15 mouse cellular contexts compared by ENCODE assay signal in genomic region chr1:86858876-86859275, GRCm38 (mm10).
DNase-seq lines count a peak whose midpoint lies in the region; ATAC-seq and TF ChIP-seq lines count a peak whose summit lies in the region.
"Had no signal": no experiment of that assay in that cellular context is flagged by ENCODE, and none has a peak within 500 bp of the region (broad histone marks: within the 10 kb centered on the region; RNA-seq: fewer than 3 reads in every experiment).

No protein-coding gene starts in this region.

- TF ChIP-seq CTCF in heart, postnatal 0 days (IDR thresholded peaks at IDR 0.05; ENCODE audit: low read depth), result no peak

- peak; percentile 8 for DNase-seq in adrenal gland, postnatal 14 days
- no peak for DNase-seq in adrenal gland, adult 8-10 months
- DNase-seq in liver, embryonic 11.5 days (ENCODE audit: low spot score), result no peak
- peak; percentile 44 for DNase-seq in heart, postnatal 0 days (ENCODE audit: low spot score)
- peak; percentile 9 to 33 for DNase-seq in lung, postnatal 4 days
- no peak for DNase-seq in cerebellum, adult 11 months
- DNase-seq: adrenal gland, postnatal 10 days; cerebellum, postnatal 36 days; midbrain, embryonic 14.5 days; retina, postnatal 1 day had no signal

- H3K9ac ChIP-seq in liver, embryonic 16.5 days (ENCODE audit: low read depth, low read length), result no peak overlapping the region
- H3K9ac ChIP-seq in liver, embryonic 11.5 days (ENCODE audit: low read depth, low read length), result no peak overlapping the region
- H3K9ac ChIP-seq in heart, postnatal 0 days (replicated peaks; ENCODE audit: low read depth, low read length), result no peak overlapping the region
- H3K9ac ChIP-seq: limb, embryonic 15.5 days had no signal

- H3K36me3 ChIP-seq in liver, embryonic 16.5 days (ENCODE audit: control insufficient read depth, insufficient read depth), result no peaks in the 10 kb centered on the region
- no peaks in the 10 kb centered on the region; the same call in 1 of the 2 replicates for H3K36me3 ChIP-seq in liver, embryonic 11.5 days (ENCODE audit: control insufficient read depth, insufficient read depth, low read length)
- peaks cover 15% of the 10 kb centered on the region; the same call in 1 of the 2 replicates for H3K36me3 ChIP-seq in heart, postnatal 0 days (replicated peaks; ENCODE audit: control insufficient read depth, insufficient read depth, low read length)

- no peaks in the 10 kb centered on the region for H3K4me1 ChIP-seq in liver, embryonic 16.5 days (ENCODE audit: control insufficient read depth, low read depth, low read length)
- H3K4me1 ChIP-seq in liver, embryonic 11.5 days (replicated peaks; ENCODE audit: control insufficient read depth, insufficient read depth, low read length), result no peaks in the 10 kb centered on the region
- peaks cover 7% of the 10 kb centered on the region for H3K4me1 ChIP-seq in heart, postnatal 0 days (ENCODE audit: control insufficient read depth, insufficient read depth)
- H3K4me1 ChIP-seq: limb, embryonic 15.5 days had no signal

- H3K9me3 ChIP-seq in liver, embryonic 16.5 days (replicated peaks; ENCODE audit: control insufficient read depth, low read length), result no peaks in the 10 kb centered on the region
- H3K9me3 ChIP-seq in liver, embryonic 11.5 days (ENCODE audit: control insufficient read depth, low read length), result no peaks in the 10 kb centered on the region
- H3K9me3 ChIP-seq in heart, postnatal 0 days (replicated peaks; ENCODE audit: control insufficient read depth, low read length), result no peaks in the 10 kb centered on the region
- H3K9me3 ChIP-seq: G1E; limb, embryonic 15.5 days had no signal

- H3K27ac ChIP-seq in liver, embryonic 16.5 days (ENCODE audit: low read length), result no peak overlapping the region
- H3K27ac ChIP-seq in liver, embryonic 11.5 days (ENCODE audit: low read depth, low read length), result no peak overlapping the region
- no peak overlapping the region for H3K27ac ChIP-seq in heart, postnatal 0 days (ENCODE audit: low read depth)
- H3K27ac ChIP-seq: limb, embryonic 15.5 days had no signal

- peak; percentile 21; the same call in 1 of the 2 replicates for ATAC-seq in liver, embryonic 16.5 days (ENCODE audit: low read depth)
- no peak for ATAC-seq in liver, embryonic 11.5 days (replicated peaks; ENCODE audit: low FRiP score)
- peak; percentile 57; the same call in 1 of the 2 replicates for ATAC-seq in heart, postnatal 0 days (ENCODE audit: insufficient read depth, low read depth)
- no peak for ATAC-seq in activated CD4-positive, CD25-positive, alpha-beta regulatory T cell, adult 4 months
- ATAC-seq: intestine, embryonic 16.5 days had no signal

- H3K27me3 ChIP-seq in liver, embryonic 16.5 days (ENCODE audit: control insufficient read depth, insufficient read depth, low read depth, low read length), result no peaks in the 10 kb centered on the region
- H3K27me3 ChIP-seq in liver, embryonic 11.5 days (replicated peaks; ENCODE audit: control insufficient read depth, insufficient read depth, low read length), result no peaks in the 10 kb centered on the region
- no peaks in the 10 kb centered on the region for H3K27me3 ChIP-seq in heart, postnatal 0 days (ENCODE audit: control insufficient read depth, insufficient read depth, low read length)
- H3K27me3 ChIP-seq: limb, embryonic 15.5 days had no signal

- H3K4me2 ChIP-seq in liver, embryonic 16.5 days (ENCODE audit: low read depth, low read length), result no peak overlapping the region
- H3K4me2 ChIP-seq in liver, embryonic 11.5 days, result no peak overlapping the region
- H3K4me2 ChIP-seq in heart, postnatal 0 days (ENCODE audit: low read depth, low read length), result no peak overlapping the region
- H3K4me2 ChIP-seq: limb, embryonic 15.5 days had no signal

- TF ChIP-seq EP300 in heart, postnatal 0 days (IDR thresholded peaks at IDR 0.05; ENCODE audit: low read depth), result peak; percentile 75; the same call in 1 of the 2 replicates

- WGBS in liver, embryonic 16.5 days (ENCODE audit: insufficient replicate concordance), result 14% methylated on average over 1 of the region's 1 CpGs
- 48% methylated on average over 1 of the region's 1 CpGs for WGBS in liver, embryonic 11.5 days
- WGBS in heart, postnatal 0 days, result 58% methylated on average over 1 of the region's 1 CpGs

- H3K4me3 ChIP-seq in liver, embryonic 16.5 days (ENCODE audit: low read depth, low read length), result no peak overlapping the region
- H3K4me3 ChIP-seq in liver, embryonic 11.5 days (ENCODE audit: low read depth, low read length), result no peak overlapping the region
- H3K4me3 ChIP-seq in heart, postnatal 0 days (ENCODE audit: low read depth, low read length), result no peak overlapping the region
- H3K4me3 ChIP-seq: limb, embryonic 15.5 days had no signal

Comparison
In these comparisons a context has a peak if more than half of its experiments do, and no peak if none do; other contexts are left out.
1. DNase-seq: peak in adrenal gland, postnatal 14 days (single experiment), heart, postnatal 0 days (single experiment) and lung, postnatal 4 days (2 of 2); none in adrenal gland, adult 8-10 months (single experiment), liver, embryonic 11.5 days (single experiment) and cerebellum, adult 11 months (single experiment).
2. ATAC-seq: peak in liver, embryonic 16.5 days (single experiment) and heart, postnatal 0 days (single experiment); none in liver, embryonic 11.5 days (single experiment) and activated CD4-positive, CD25-positive, alpha-beta regulatory T cell, adult 4 months (single experiment).